Mouse (Mus musculus): ENCODE measurements around the gene Eif3b.

The Eif3b gene

GRCm38 (mm10) chr5:140418489-140419441, at the start of gene Eif3b:
Eif3b (plus strand) TSS chr5:140419328.
- peak; percentile 90 to 91 for DNase-seq (ENCODE audit: low spot score in 2 of 2)

DNA sequence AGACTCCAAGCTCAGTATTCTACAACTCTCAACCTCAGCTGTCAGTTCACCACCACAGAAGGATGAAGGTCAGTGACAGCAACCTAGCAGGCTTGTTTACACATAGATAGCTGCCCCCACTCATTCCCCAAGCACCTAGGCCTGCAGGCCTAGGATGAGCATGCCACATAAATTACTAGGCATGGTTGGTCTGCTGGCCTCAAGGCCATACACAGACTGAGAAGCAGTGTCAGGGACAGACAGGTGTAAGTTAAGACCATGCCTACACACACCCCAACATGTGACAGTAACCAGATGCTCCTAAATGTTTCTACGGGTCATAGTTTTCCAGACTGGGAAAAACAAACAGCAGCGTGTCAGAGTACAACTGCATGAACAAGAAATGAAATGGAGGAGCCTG, 49.7 kb upstream of the Eif3b start:
- DNase-seq (ENCODE audit: low spot score in 2 of 2) = no peak

DNA sequence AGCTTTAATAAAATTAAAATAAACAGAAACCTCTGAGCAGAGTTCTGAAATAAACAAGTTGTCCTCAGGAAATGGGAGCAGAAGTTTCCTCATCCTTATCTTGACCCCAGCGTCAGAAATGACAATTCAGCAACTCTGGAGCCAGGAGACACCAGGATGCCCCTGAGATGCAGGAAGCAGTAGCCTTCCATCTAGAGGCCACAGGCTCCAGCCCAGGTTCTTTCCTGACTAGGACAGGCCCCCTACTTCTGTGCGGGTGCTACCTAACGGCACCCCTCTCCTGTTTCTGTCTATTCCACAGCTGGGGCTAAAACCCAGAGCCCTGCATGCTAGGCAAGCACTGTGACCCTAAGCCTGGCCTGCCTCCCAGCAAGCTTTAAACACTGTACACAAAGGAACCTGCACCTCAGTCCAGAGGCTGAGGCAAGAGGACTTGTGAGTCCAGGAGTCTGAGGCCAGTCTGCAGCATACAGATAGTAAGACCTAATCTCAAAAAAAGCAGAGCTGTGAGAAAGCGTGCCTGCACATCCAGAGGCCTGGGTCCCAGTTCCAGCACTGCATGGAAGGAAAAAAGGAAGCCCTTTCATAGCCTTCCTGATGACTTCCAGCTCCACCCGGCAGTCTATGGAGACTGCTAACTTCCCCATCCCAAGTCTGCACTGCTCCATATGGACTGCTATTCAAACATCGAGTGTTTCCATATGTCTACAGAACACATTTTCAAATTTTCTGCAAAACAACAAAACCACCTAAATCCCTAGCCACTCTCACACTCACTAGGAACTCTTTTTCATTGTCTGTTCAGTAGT, 48.5 kb upstream of the Eif3b start:
- DNase-seq (ENCODE audit: low spot score in 2 of 2) = no peak

DNA sequence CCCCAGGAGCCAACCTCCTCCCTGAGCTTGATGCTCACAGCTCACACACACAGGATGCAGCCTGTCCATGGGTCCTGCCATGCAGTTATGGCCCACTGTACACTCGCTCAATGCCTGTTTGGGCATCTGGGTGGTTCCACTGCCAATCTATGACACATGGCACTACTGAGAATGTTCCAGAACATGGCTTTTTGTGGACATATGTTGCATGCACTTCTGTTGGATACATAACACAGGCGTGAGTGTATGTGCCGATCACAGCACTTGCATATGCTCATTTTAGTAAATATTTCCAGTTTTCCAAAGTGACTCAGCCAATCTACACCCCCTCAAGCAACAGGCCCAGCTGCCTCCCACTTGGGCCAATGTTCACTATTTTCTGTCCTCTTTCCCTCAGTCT, 47.5 kb upstream of the Eif3b start:
- DNase-seq (ENCODE audit: low spot score in 2 of 2) = no peak

DNA sequence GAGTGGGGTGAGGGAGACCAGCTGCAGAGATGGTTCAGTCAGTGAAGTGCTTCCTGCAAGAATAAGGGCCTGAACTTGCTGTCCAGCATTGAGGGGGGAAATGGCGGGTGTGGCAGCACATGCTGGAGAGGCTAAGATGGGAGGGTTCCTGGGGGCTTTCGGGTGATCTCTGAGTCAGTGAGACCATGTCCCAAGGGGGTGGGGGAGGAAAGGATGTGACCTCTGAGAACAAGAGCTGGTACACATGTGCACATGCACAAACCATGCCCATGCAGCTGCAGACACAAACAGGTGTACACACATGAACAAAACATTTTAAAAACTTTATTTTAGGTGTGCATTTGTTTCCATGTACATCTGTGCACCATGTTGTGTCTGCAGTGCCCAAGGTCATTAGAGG, 45.4 kb upstream of the Eif3b start:
- DNase-seq (ENCODE audit: low spot score in 2 of 2) = peak in 1 of 2 experiments; percentile 38

GRCm38 (mm10) chr5:140374226-140374625, 44.9 kb upstream of the Eif3b start:
- peak in 1 of 2 experiments; percentile 76 for DNase-seq (ENCODE audit: low spot score in 2 of 2)

DNA sequence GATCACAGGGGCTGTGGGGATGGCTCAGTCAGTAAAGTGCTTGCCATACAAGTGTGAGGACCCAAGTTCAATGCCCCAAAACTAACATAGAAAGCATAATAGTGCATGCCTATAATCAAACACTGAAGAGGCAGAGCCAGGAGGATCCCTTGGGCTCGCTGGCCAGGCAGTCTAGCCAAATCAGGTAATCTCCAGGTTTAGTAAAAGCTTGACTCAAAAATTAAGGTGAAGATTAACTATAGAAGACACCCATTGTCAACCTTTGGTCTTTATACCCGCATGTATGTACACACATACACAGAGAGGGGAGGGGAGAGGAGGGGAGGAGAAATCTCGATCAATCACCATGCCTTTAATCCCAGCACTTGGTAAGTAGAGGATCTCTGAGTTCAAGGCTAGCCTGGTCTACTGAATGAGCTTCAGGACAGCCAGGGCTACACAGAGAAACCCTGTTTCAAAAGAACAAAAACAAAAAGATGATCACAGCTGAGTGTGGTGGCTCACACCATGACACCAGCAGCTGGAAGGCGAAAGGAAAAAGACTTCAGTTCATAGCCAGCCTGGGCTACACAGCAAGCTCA, 43.8 kb upstream of the Eif3b start:
- no peak for DNase-seq (ENCODE audit: low spot score in 2 of 2)

DNA sequence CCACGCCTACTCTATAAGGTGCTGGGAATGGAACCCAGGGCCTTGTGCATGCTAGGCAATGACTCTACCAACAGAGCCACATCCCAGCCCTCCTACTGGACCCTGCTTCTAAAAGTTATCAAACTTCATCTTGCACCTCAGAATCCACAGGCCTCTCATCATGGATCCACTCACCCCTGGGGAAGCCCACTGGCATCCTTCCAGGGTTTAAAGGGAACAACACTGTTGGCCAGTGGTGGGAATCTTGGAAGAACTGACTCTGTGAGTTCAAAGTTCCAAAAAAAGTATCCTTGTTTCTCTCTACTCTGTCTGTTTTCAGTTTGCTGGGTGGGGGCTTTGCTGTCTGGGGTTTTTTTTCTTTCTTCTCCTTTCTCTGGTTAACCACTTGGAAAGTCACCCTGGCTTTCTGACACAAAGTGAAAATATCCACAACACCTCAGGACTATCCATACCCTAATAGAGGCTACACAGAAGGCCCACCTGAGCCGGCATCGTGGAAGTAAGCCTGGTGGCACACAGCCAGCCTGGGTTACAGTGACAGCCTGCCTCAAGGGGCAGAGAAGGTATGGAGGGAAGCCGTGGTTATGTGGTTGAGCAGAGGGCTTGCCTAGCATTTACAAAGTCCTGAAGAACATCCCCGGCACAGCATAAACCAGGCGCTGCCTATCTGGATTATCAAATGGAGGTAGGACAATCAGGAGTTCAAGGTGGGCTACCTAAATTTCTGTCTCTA, 40.8 kb upstream of the Eif3b start:
- no peak for DNase-seq (ENCODE audit: low spot score in 2 of 2)

GRCm38 (mm10) chr5:140379299-140379698, 39.8 kb upstream of the Eif3b start:
- no peak for DNase-seq (ENCODE audit: low spot score in 2 of 2)

GRCm38 (mm10) chr5:140381156-140381555, 38.0 kb upstream of the Eif3b start:
- no peak for DNase-seq (ENCODE audit: low spot score in 2 of 2)

- DNase-seq (ENCODE audit: low spot score in 2 of 2) = peak in 1 of 2 experiments; percentile 59
Observed at GRCm38 (mm10) chr5:140382688-140383087, 36.4 kb upstream of the Eif3b start.

DNA sequence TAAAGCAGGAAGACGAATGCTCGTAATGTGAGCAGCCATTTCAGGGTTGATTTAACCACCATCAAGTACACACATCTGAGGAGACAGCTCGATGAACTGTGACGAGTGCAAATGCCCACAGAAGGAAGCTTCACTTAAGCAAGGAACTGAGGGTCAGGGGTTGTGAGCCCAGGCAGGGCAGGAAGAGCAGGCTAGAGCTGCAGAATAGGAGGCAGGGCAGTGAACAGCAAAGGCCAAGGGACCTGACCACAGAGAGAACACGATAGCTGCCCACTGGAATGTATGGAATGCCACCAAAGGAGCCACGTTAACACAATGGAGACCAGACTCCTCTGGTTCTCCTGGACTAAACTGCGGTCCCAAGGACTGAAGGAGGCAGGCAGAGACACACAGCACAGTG, 35.6 kb upstream of the Eif3b start:
- no peak for DNase-seq (ENCODE audit: low spot score in 2 of 2)

GRCm38 (mm10) chr5:140384462-140384861, 34.7 kb upstream of the Eif3b start:
- DNase-seq (ENCODE audit: low spot score in 2 of 2) = no peak

DNA sequence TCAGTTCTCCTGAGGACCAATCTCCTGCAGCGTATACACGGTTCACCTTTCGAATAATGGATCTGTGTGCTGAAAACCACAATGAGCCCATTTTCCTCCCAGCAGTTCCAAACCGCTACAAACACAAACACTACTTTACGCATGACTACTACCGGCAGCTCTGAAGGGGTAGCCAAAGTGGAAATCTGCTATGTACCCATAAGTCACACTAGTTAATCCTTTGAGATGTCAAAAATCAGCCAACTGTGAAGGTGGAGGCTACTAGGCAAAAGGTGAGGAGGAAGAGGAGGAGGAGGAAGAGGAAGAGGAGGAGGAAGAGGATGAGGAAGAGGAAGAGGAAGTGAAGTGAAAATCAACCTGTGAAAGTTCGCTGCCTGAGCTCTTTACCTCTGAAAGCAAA, 31.9 kb upstream of the Eif3b start:
- no peak for DNase-seq (ENCODE audit: low spot score in 2 of 2)

DNA sequence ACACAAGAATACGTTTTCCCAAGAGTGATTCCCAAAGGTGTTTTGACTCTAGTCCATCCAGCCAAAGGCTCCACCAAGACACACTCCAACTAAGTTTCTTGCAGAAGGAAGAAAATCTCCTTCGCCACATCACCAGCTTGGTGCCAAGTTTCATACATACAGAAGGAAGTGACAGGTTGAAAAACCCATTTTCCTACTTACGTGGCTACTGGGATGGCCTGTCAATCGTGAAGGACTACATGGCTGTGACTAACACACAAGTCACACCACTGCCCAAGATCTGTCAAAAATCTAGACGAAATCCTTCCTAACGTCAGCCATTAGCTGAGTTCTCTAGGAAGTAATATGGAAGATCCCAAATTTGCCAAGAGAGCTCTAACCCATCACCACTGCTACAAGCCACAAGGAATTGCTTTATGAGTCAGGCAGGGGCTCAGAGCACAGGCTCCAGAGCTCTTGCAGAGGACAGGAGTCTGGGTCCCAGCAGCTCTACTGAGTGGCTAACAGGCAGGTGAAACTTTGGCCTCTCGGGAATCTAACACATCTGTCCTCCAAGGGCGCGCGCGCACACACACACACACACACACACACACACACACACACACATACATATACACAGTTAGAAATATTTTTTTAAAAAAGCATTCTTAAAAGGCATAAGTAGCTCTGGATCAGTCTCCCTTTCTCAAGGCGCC, 31.2 kb upstream of the Eif3b start:
- DNase-seq (ENCODE audit: low spot score in 2 of 2) = no peak

DNA sequence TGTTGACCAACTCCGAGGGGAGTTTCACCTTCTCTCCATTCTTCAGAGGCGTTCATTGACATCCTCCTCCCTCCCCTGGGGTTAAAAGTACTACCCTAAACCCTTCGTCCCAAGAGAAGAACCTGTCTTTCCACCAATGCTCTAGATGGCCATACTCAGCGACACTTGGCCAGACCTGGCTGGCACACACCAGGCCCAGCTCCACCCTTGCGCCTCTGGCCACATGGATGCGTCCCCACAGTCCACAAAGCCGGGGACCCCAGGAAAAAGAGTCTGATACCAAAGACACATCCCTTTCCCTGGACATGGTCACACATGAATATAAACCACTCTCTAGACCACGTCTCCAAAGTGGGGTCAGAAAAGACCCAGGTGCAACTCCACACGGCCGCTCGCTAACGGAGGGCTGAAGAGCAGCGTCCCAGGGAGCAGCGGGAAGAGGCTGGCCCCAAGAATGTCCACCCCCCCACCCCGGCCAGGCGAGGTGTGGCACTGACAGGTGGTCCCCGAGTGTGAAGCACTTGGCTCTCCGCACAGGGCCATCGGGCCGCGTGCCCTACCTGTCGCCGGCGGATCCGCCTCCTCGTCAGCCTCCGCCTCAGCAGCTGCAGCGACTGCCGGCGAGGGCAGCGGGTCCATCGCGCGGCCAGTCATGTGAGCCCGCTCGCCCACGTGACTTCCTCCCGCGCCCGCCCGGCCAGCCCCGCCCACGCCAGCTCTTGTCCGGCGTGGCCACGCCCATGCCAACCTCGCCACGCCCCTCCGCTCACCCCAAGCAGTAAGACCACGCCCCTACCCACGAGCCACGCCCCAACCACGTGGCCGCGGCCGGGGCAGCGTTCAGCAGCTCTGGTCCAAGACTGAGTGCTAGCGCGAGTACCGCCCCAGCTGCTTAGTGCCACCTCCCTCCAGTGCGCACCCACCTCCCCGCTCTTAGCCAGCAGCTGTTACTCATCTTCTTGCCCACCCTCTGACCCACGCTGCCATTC, 30.2 kb upstream of the Eif3b start, which contains the start of gene Snx8:
TSS of gene Snx8 (minus strand) at position 675 of the 989 bp plus-strand sequence.
- peak; percentile 96 for DNase-seq (ENCODE audit: low spot score in 2 of 2)

DNA sequence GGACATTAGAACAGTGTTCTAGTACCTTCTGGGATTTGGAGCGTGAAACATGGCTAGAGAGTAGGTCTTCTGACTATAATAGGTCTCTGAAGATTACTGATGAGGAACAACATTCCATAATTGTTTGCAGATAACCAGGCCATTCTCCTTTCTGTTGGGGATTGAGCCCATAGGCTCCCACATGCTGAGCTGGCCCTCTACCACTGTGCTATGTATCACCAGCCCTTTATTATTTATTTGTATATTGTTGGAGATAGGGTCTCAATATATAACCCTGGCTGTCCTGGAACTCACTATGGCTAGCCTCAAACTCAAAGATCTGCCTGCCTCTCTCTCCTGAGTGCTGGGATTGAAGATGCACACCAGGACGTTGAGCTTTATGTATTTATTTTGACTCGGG, 29.5 kb upstream of the Eif3b start:
- DNase-seq (ENCODE audit: low spot score in 2 of 2) = no peak

DNA sequence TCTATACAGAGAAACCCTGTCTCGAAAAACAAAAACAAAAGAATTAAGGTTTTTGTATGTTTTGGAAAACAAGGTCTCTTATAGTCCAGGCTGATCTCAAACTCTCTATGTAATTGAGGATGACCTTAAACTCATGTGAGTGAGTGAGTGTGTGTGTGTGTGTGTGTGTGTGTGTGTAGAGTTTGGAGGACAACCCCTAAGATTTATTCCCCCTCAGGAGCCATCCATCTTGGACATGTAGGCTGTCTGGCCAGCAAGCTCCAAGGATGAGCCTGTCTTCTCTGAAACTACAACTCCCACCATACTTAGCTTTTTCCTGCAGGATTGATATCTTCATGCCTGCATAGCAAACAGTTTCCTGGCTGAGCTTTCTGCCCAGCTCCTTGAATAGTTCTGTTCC, 27.7 kb upstream of the Eif3b start:
- DNase-seq (ENCODE audit: low spot score in 2 of 2) = no peak

- no peak for DNase-seq (ENCODE audit: low spot score in 2 of 2)
Observed at GRCm38 (mm10) chr5:140391981-140392380, 27.1 kb upstream of the Eif3b start.

DNA sequence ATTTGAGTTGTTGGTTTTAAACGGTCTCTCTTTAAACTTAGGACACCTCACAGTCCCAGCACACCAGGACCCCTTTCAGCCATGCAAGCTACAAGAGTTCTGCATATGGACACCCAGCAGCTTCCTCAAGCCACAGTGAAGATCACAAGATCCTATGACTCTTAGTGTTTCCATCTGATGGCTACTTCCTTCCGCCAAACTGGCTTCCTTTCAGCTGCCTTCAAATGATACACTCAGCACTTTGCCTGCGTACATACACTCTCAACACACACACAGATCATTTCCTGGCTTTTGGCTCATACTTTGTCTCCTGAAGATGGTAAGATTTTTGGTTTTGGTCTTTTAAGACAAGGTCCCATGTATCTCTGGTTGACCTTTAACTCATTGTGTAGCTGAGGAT, 26.4 kb upstream of the Eif3b start:
- no peak for DNase-seq (ENCODE audit: low spot score in 2 of 2)
